Mouse (Mus musculus): ENCODE measurements around the gene Atxn1.

DNA sequence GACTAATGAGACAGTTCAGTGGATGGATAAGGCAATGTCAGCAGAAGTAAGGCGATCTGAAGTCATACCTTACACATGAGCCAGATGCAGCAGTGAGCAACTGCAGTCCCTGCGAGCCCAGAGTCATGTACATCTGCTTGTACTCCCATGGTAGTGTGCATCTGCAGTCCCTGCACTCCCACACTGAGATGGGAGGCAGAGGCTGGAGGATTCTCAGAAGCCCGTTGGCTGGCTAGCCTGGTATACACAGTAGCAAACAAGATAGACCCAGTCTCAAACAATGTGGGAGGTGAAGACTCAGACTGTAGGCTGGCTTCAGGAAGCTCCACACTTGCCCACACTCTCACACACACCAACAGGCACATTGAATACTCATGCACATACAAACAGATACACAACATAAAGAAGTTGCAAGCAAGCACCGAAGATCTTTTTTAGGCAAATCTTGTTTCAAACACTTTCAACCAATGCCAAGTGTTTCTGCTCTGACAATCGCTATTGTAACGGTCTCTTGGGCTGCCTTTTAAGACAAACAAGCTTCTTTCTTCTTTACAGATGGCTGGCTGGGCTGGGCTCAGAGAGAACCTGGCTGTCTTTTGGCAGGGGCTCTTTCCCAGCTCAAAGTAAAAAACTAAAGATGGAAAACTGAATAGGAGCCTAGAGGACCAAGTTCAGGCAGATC, 89.0 kb downstream of the Atxn1 start:
- TF ChIP-seq CTCF (conservative IDR thresholded peaks at IDR 0.05 in 1 of 2, IDR thresholded peaks at IDR 0.05 in 1 of 2; ENCODE audit: low read depth in 2 of 2, low read length in 2 of 2) (no peak), RCOR1 (conservative IDR thresholded peaks at IDR 0.05; ENCODE audit: low read depth, low read length) (no peak), USF2 (conservative IDR thresholded peaks at IDR 0.05; ENCODE audit: low read depth, low read length) (no peak), MYC (IDR thresholded peaks at IDR 0.05; ENCODE audit: low read depth, low read length) (no peak), GABPA (IDR thresholded peaks at IDR 0.05; ENCODE audit: insufficient replicate concordance, low read depth, low read length) (no peak)
